Comparison of ENCODE assay signal across 13 mouse cellular contexts in genomic region chr9:79889132-79889531, GRCm38 (mm10).
DNase-seq lines count a peak whose midpoint lies in the region; ATAC-seq and TF ChIP-seq lines count a peak whose summit lies in the region.
"Had no signal": no experiment of that assay in that cellular context is flagged by ENCODE, and none has a peak within 500 bp of the region (broad histone marks: within the 10 kb centered on the region; RNA-seq: fewer than 3 reads in every experiment).

No protein-coding gene starts in this region.

- H3K4me2 ChIP-seq in hindbrain, postnatal 0 days (ENCODE audit: low read depth, low read length): no peak overlapping the region
- no peak overlapping the region for H3K4me2 ChIP-seq in hindbrain, embryonic 13.5 days
- no peak overlapping the region for H3K4me2 ChIP-seq in lung, embryonic 16.5 days (ENCODE audit: low read depth, low read length)
- H3K4me2 ChIP-seq: limb, embryonic 13.5 days had no signal

- H3K4me1 ChIP-seq in hindbrain, postnatal 0 days (ENCODE audit: insufficient read depth, low read length): no peaks in the 10 kb centered on the region
- H3K4me1 ChIP-seq in hindbrain, embryonic 13.5 days (replicated peaks): peaks cover 9% of the 10 kb centered on the region
- peaks cover 6% of the 10 kb centered on the region for H3K4me1 ChIP-seq in lung, embryonic 16.5 days (replicated peaks; ENCODE audit: control insufficient read depth, insufficient read depth, low read length)
- peaks cover 6 to 10% of the 10 kb centered on the region in 2 experiments; a peak in 3 of 4 replicates for H3K4me1 ChIP-seq in MEL (ENCODE audit: control insufficient read depth in 1 of 2, insufficient read depth in 2 of 2, low read length in 2 of 2)

- no peaks in the 10 kb centered on the region for H3K36me3 ChIP-seq in hindbrain, postnatal 0 days (ENCODE audit: insufficient read depth, low read length)
- H3K36me3 ChIP-seq in hindbrain, embryonic 13.5 days: no peaks in the 10 kb centered on the region
- no peaks in the 10 kb centered on the region for H3K36me3 ChIP-seq in lung, embryonic 16.5 days (ENCODE audit: control insufficient read depth, insufficient read depth, low read length)
- peaks cover 0 to 7% of the 10 kb centered on the region in 2 experiments; a peak in 2 of 4 replicates for H3K36me3 ChIP-seq in MEL (ENCODE audit: control insufficient read depth in 1 of 2, insufficient read depth in 2 of 2, low read length in 2 of 2)
- H3K36me3 ChIP-seq: G1E; limb, embryonic 13.5 days had no signal

- H3K27me3 ChIP-seq in hindbrain, postnatal 0 days (ENCODE audit: insufficient read depth, low read length): no peaks in the 10 kb centered on the region
- H3K27me3 ChIP-seq in hindbrain, embryonic 13.5 days: no peaks in the 10 kb centered on the region
- no peaks in the 10 kb centered on the region for H3K27me3 ChIP-seq in lung, embryonic 16.5 days (ENCODE audit: control insufficient read depth, insufficient read depth, low read depth, low read length)
- no peaks in the 10 kb centered on the region; a peak in 2 of 4 replicates for H3K27me3 ChIP-seq in MEL (ENCODE audit: control insufficient read depth in 1 of 2, insufficient read depth in 2 of 2, low read length in 2 of 2)
- H3K27me3 ChIP-seq: limb, embryonic 13.5 days had no signal

- no peaks in the 10 kb centered on the region for H3K9me3 ChIP-seq in hindbrain, postnatal 0 days (ENCODE audit: low read length)
- H3K9me3 ChIP-seq in hindbrain, embryonic 13.5 days: no peaks in the 10 kb centered on the region
- no peaks in the 10 kb centered on the region for H3K9me3 ChIP-seq in lung, embryonic 16.5 days (ENCODE audit: control insufficient read depth, low read length)
- no peaks in the 10 kb centered on the region for H3K9me3 ChIP-seq in MEL (replicated peaks; ENCODE audit: insufficient read depth, low read length)
- H3K9me3 ChIP-seq: G1E; limb, embryonic 13.5 days had no signal

- WGBS in hindbrain, postnatal 0 days: 88% methylated on average over 6 of the region's 6 CpGs
- 88% methylated on average over 6 of the region's 6 CpGs for WGBS in hindbrain, embryonic 13.5 days
- WGBS in lung, embryonic 16.5 days: 85% methylated on average over 6 of the region's 6 CpGs

- no peak overlapping the region for H3K9ac ChIP-seq in hindbrain, postnatal 0 days (replicated peaks; ENCODE audit: low read length)
- no peak overlapping the region for H3K9ac ChIP-seq in hindbrain, embryonic 13.5 days
- H3K9ac ChIP-seq in lung, embryonic 16.5 days (ENCODE audit: low read length): no peak overlapping the region
- H3K9ac ChIP-seq in MEL (ENCODE audit: control insufficient read depth, low read depth, low read length, poor library complexity, severe bottlenecking): no peak overlapping the region
- H3K9ac ChIP-seq: limb, embryonic 13.5 days had no signal

- no peak overlapping the region for H3K4me3 ChIP-seq in hindbrain, postnatal 0 days (ENCODE audit: low read length)
- H3K4me3 ChIP-seq in hindbrain, embryonic 13.5 days: no peak overlapping the region
- H3K4me3 ChIP-seq in lung, embryonic 16.5 days (ENCODE audit: low read length): no peak overlapping the region
- no peak overlapping the region for H3K4me3 ChIP-seq in MEL (ENCODE audit: control insufficient read depth in 1 of 2, insufficient read depth in 1 of 2, low read depth in 2 of 2, low read length in 2 of 2)
- H3K4me3 ChIP-seq: limb, embryonic 13.5 days had no signal

- no peak for DNase-seq in hindbrain, postnatal 0 days (ENCODE audit: low spot score)
- no peak for DNase-seq in lung, postnatal 10 days
- no peak for DNase-seq in MEL (ENCODE audit: low read depth, low spot score)
- no peak for DNase-seq in adrenal gland, adult 2 months
- DNase-seq in spleen, adult 12 weeks (ENCODE audit: low spot score): no peak
- DNase-seq: cerebellum, adult 18-20 months; kidney, postnatal 10 days; layer of hippocampus, postnatal 36 days had no signal

- no peak overlapping the region for H3K27ac ChIP-seq in hindbrain, postnatal 0 days
- H3K27ac ChIP-seq in hindbrain, embryonic 13.5 days: no peak overlapping the region
- no peak overlapping the region for H3K27ac ChIP-seq in lung, embryonic 16.5 days (ENCODE audit: low read length)
- no peak overlapping the region for H3K27ac ChIP-seq in MEL (ENCODE audit: control insufficient read depth, low read depth, low read length)
- H3K27ac ChIP-seq: limb, embryonic 13.5 days had no signal

- H3K79me2 ChIP-seq in MEL (ENCODE audit: control insufficient read depth, insufficient read depth, low read length, poor library complexity): no peaks in the 10 kb centered on the region

- no peak; the same call in 1 of the 2 replicates for TF ChIP-seq RAD21 in MEL (IDR thresholded peaks at IDR 0.05; ENCODE audit: low read depth, low read length)

- no peak for TF ChIP-seq POLR2A in MEL (IDR thresholded peaks at IDR 0.05; ENCODE audit: control insufficient read depth in 1 of 2, insufficient read depth in 1 of 2, low read depth in 1 of 2, low read length in 2 of 2, poor library complexity in 1 of 2)

- peak; percentile 41 for TF ChIP-seq CTCF in hindbrain, postnatal 0 days (IDR thresholded peaks at IDR 0.05; ENCODE audit: low read depth)
- TF ChIP-seq CTCF in MEL (IDR thresholded peaks at IDR 0.05 in 2 of 3, conservative IDR thresholded peaks at IDR 0.05 in 1 of 3; ENCODE audit: control insufficient read depth in 1 of 3, insufficient read depth in 1 of 3, low read depth in 2 of 3, low read length in 3 of 3, poor library complexity in 1 of 3, severe bottlenecking in 1 of 3): peak in 2 of 3 experiments; percentile 15 to 17; a peak in 1 of 6 replicates

- no peak for TF ChIP-seq EP300 in MEL (IDR thresholded peaks at IDR 0.05; ENCODE audit: low read depth in 1 of 2, low read length in 2 of 2)

- no peak for ATAC-seq in hindbrain, postnatal 0 days
- no peak; the same call in 1 of the 2 replicates for ATAC-seq in hindbrain, embryonic 13.5 days (ENCODE audit: low FRiP score)
- ATAC-seq in lung, embryonic 16.5 days (ENCODE audit: low read depth): 0 out of 2 replicates have a peak, but pooled peaks have one; percentile 30
- peak; percentile 48 for ATAC-seq in granulocyte monocyte progenitor cell, adult 5-6 weeks (replicated peaks; ENCODE audit: poor library complexity, severe bottlenecking)

TF ChIP-seq in MEL, 35 proteins besides CTCF, POLR2A, EP300 and RAD21:
- no peak for TF ChIP-seq TBP (IDR thresholded peaks at IDR 0.05; ENCODE audit: low read depth, low read length)
- TF ChIP-seq USF1 (IDR thresholded peaks at IDR 0.05; ENCODE audit: low read depth, low read length): no peak
- no peak for TF ChIP-seq ZMIZ1 (IDR thresholded peaks at IDR 0.05; ENCODE audit: low read depth, low read length)
- TF ChIP-seq SMC3 (IDR thresholded peaks at IDR 0.05; ENCODE audit: low read depth, low read length): peak; percentile 22; the same call in 1 of the 2 replicates

Comparison
In these comparisons a context has a peak if more than half of its experiments do, and no peak if none do; other contexts are left out.
1. ATAC-seq: peak in lung, embryonic 16.5 days (single experiment) and granulocyte monocyte progenitor cell, adult 5-6 weeks (single experiment); none in hindbrain, postnatal 0 days (single experiment) and hindbrain, embryonic 13.5 days (single experiment).